Mouse (Mus musculus): ENCODE data around the gene Ywhag.

Ywhag gene

GRCm38 (mm10) chr5:135879449-135880158 is 54.8 kb downstream of the Ywhag start:
- DNase-seq: no peak

GRCm38 (mm10) chr5:135877831-135878231 is 56.6 kb downstream of the Ywhag start:
- peak; percentile 58 for DNase-seq

- peak; percentile 53 for DNase-seq
Measured at GRCm38 (mm10) chr5:135877180-135877579, 57.2 kb downstream of the Ywhag start.

GRCm38 (mm10) chr5:135873753-135874152 is 60.7 kb downstream of the Ywhag start:
- no peak for DNase-seq

GRCm38 (mm10) chr5:135872996-135873395 is 61.4 kb downstream of the Ywhag start:
- DNase-seq: no peak

- no peak for DNase-seq
Measured at GRCm38 (mm10) chr5:135870505-135870904, 63.9 kb downstream of the Ywhag start.

GRCm38 (mm10) chr5:135869661-135870423 is 64.6 kb downstream of the Ywhag start:
- DNase-seq: no peak

- DNase-seq: no peak
Measured at GRCm38 (mm10) chr5:135868653-135869052, 65.8 kb downstream of the Ywhag start.

GRCm38 (mm10) chr5:135867637-135868593 is 66.5 kb downstream of the Ywhag start:
- peak; percentile 23 for DNase-seq

GRCm38 (mm10) chr5:135866662-135867061 is 67.8 kb downstream of the Ywhag start:
- no peak for DNase-seq

Data from thymus, postnatal 14 days (tissue).